Mouse (Mus musculus): ENCODE measurements at regions not wholly inside any gene's neighbourhood (a gene's known extent, or its start where the extent isn't known, plus 50 kb on each side); places are given as distances from the start of the nearest gene placed in this dataset.

- no peak for TF ChIP-seq TAL1 (conservative IDR thresholded peaks at IDR 0.05; ENCODE audit: low read depth, low read length)
- TF ChIP-seq CTCF (IDR thresholded peaks at IDR 0.05; ENCODE audit: low read depth, low read length) = no peak
- no peak for TF ChIP-seq GATA1 (IDR thresholded peaks at IDR 0.05; ENCODE audit: borderline replicate concordance, low read length)
- no peak for TF ChIP-seq POLR2AphosphoS5 (IDR thresholded peaks at IDR 0.05; ENCODE audit: insufficient replicate concordance, low read depth, low read length)
Measured at GRCm38 (mm10) chr10:44881967-44882366, 185.0 kb upstream of the Prep start.
